Mouse (Mus musculus): Measurements from ENCODE around the gene Anln. TPM values are rescaled to one million over a fixed set of nuclear protein-coding genes. Genes with fewer than 3 reads are reported as not detected.

The Anln gene
- total RNA-seq (2023) = under 1 TPM; 0.71 to 0.84 TPM

GRCm38 (mm10) chr9:22389021-22389476 is at the start of gene Anln:
Anln (minus strand) TSS chr9:22389188.

GRCm38 (mm10) chr9:22411002-22411857 is 22.2 kb upstream of the Anln start, which contains the start of gene 9530077C05Rik:
9530077C05Rik (plus strand) TSS chr9:22411513.

DNA sequence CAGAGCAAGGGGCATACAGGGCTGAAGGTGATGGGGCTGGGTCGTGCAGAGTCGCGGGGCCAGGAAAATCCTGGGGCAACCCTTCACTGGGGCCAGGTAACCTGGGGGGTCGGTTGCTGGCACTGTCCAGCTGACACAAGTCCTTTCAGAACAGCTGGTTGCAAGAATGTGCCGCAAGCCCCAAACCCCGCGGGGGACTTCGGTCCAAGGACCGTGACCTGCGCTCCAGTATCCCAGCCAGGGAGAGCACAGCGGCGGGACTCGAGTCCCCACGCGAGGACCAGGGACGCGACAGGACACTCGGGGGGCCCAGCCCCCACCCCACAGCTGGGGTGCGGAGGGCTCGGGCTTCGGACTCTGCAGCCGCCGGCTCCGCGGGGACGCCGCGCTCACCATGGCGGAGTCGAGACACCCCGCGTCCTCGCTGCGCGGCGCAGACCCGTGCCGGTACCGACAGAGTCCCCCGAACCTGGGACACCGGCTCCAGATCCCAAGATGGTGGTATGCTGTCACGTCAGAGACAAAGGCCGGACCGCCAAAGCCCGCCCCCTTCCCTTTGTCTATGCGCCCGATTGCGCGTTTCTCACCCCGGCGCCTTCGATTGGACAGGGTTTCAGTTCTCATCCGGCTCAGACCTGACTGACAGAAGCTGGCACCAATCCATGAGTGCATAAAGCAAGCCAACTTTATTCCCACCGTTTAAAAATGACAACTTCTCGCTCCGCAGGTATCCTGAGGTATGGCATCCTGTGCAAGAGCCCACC is 81.7 kb downstream of the Anln start, which contains the start of gene Zfp810:
TSS of gene Zfp810 (minus strand) at position 493 of the 764 bp plus-strand sequence.

Other genes with a start within 250 kb of the Anln start
- 10 to 100 TPM in 1 of 2 experiments, 1 to 10 TPM in 1; 9.0 to 12.4 TPM for gene Pigyl, start 232.3 kb downstream of the Anln start, total RNA-seq (2023)
- not detected for gene Zfp872, start 201.1 kb downstream of the Anln start, total RNA-seq (2023)
- 10 to 100 TPM; 39.3 to 41.9 TPM for gene Zfp809, start 163.5 kb downstream of the Anln start, total RNA-seq (2023)
- gene Zfp599, start 129.3 kb downstream of the Anln start, total RNA-seq (2023) = 1 to 10 TPM; 2.1 to 3.4 TPM
- 10 to 100 TPM; 15.6 to 21.3 TPM for gene Zfp810, start 81.5 kb downstream of the Anln start, total RNA-seq (2023)
- gene 9530077C05Rik, start 22.3 kb upstream of the Anln start, total RNA-seq (2023) = 1 to 10 TPM; 1.4 to 2.5 TPM
- not detected for gene Gm17545, start 65.1 kb upstream of the Anln start, total RNA-seq (2023)
- gene Rp9, start 80.6 kb upstream of the Anln start, total RNA-seq (2023) = 10 to 100 TPM; 88.1 to 88.6 TPM
- gene Bbs9, start 86.5 kb upstream of the Anln start, total RNA-seq (2023) = 10 to 100 TPM; 29.6 to 32.0 TPM